ENCODE assay signal across 12 mouse cellular contexts in the genomic region with DNA sequence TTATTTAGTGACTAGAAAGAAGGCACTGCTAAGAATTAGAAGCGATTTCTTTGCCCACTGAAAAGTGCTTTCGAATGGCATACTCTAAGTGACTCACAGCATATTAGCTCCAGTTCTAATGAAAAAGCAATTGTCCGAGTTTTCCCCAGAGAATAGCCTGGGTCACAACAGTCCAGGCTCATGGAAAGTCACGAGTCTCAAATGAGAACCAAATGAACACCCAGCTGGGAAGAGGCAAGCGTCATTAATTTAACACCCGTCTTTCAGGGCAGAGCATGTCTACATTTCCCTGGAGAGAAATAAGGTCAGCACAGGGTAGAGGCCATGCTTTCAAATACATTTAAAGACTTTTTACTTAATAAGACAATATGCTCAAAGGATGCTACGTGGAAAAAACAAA.
A peak's percentile ranks its signal among the peaks of the same experiment; 100 is the strongest.
DNase-seq lines count a peak whose midpoint lies in the region; ATAC-seq and TF ChIP-seq lines count a peak whose summit lies in the region.
"Had no signal": no experiment of that assay in that cellular context is flagged by ENCODE, and none has a peak within 500 bp of the region (broad histone marks: within the 10 kb centered on the region; RNA-seq: fewer than 3 reads in every experiment).

No protein-coding gene starts in this region.

- H3K4me2 ChIP-seq in heart, postnatal 0 days (ENCODE audit: low read depth, low read length), result no peak overlapping the region
- H3K4me2 ChIP-seq in heart, embryonic 11.5 days, result no peak overlapping the region
- no peak overlapping the region for H3K4me2 ChIP-seq in midbrain, embryonic 16.5 days (ENCODE audit: low read length)

- ATAC-seq in heart, postnatal 0 days (ENCODE audit: insufficient read depth, low read depth), result no peak
- no peak for ATAC-seq in heart, embryonic 11.5 days (replicated peaks; ENCODE audit: insufficient number of reproducible peaks, low FRiP score, low TSS enrichment)
- ATAC-seq in midbrain, embryonic 16.5 days, result 0 out of 2 replicates have a peak, but pooled peaks have one; percentile 37

- H3K9ac ChIP-seq in heart, postnatal 0 days (replicated peaks; ENCODE audit: low read depth, low read length), result no peak overlapping the region
- H3K9ac ChIP-seq in heart, embryonic 11.5 days (ENCODE audit: low read depth, low read length), result no peak overlapping the region
- no peak overlapping the region for H3K9ac ChIP-seq in midbrain, embryonic 16.5 days (ENCODE audit: low read depth, low read length)

- H3K4me3 ChIP-seq in heart, postnatal 0 days (ENCODE audit: low read depth, low read length), result no peak overlapping the region
- H3K4me3 ChIP-seq in heart, embryonic 11.5 days (ENCODE audit: low read depth, low read length), result no peak overlapping the region
- H3K4me3 ChIP-seq in hindbrain, embryonic 10.5 days, result no peak overlapping the region
- H3K4me3 ChIP-seq in midbrain, embryonic 16.5 days (ENCODE audit: low read depth, low read length), result no peak overlapping the region
- H3K4me3 ChIP-seq: erythroblast, embryonic 14.5 days had no signal

- DNase-seq in heart, postnatal 0 days (ENCODE audit: low spot score), result peak; percentile 8
- DNase-seq in brain, embryonic 14.5 days (ENCODE audit: low read depth), result peak; percentile 61
- peak; percentile 27 for DNase-seq in hindbrain, embryonic 10.5 days (ENCODE audit: low spot score)
- no peak for DNase-seq in thymus, postnatal 14 days
- no peak for DNase-seq in B cell, adult 2 months
- DNase-seq in lung, postnatal 36 days, result no peak
- DNase-seq: adrenal gland, postnatal 25 days; cerebellum, adult 9-11 months; right cerebral cortex, postnatal 4 days had no signal

- no peaks in the 10 kb centered on the region for H3K36me3 ChIP-seq in heart, postnatal 0 days (replicated peaks; ENCODE audit: control insufficient read depth, insufficient read depth, low read length)
- no peaks in the 10 kb centered on the region for H3K36me3 ChIP-seq in heart, embryonic 11.5 days (ENCODE audit: control insufficient read depth, insufficient read depth, low read length)
- H3K36me3 ChIP-seq in hindbrain, embryonic 10.5 days, result no peaks in the 10 kb centered on the region
- H3K36me3 ChIP-seq in midbrain, embryonic 16.5 days (ENCODE audit: control insufficient read depth, insufficient read depth, low read length), result no peaks in the 10 kb centered on the region

- TF ChIP-seq EP300 in heart, postnatal 0 days (IDR thresholded peaks at IDR 0.05; ENCODE audit: low read depth), result no peak

- no peak for TF ChIP-seq POLR2A in brain, embryonic 14.5 days (IDR thresholded peaks at IDR 0.05; ENCODE audit: borderline replicate concordance, extremely low read depth, insufficient read depth, insufficient read length, poor library complexity, severe bottlenecking)

- no peaks in the 10 kb centered on the region for H3K4me1 ChIP-seq in heart, postnatal 0 days (ENCODE audit: control insufficient read depth, insufficient read depth)
- no peaks in the 10 kb centered on the region for H3K4me1 ChIP-seq in heart, embryonic 11.5 days (ENCODE audit: control insufficient read depth, insufficient read depth, low read length)
- peaks cover 17% of the 10 kb centered on the region for H3K4me1 ChIP-seq in hindbrain, embryonic 10.5 days (replicated peaks)
- H3K4me1 ChIP-seq in midbrain, embryonic 16.5 days (ENCODE audit: control insufficient read depth, insufficient read depth, low read length), result no peaks in the 10 kb centered on the region

- no peaks in the 10 kb centered on the region for H3K27me3 ChIP-seq in heart, postnatal 0 days (ENCODE audit: control insufficient read depth, insufficient read depth, low read length)
- H3K27me3 ChIP-seq in heart, embryonic 11.5 days (ENCODE audit: control insufficient read depth, insufficient read depth, low read length), result no peaks in the 10 kb centered on the region
- H3K27me3 ChIP-seq in hindbrain, embryonic 10.5 days (ENCODE audit: insufficient read depth, poor library complexity, severe bottlenecking), result no peaks in the 10 kb centered on the region
- no peaks in the 10 kb centered on the region for H3K27me3 ChIP-seq in midbrain, embryonic 16.5 days (ENCODE audit: control insufficient read depth, insufficient read depth, low read depth, low read length)

- WGBS in heart, postnatal 0 days, result 65% methylated on average over 7 of the region's 7 CpGs
- 74% methylated on average over 7 of the region's 7 CpGs for WGBS in heart, embryonic 11.5 days (ENCODE audit: insufficient replicate concordance)
- WGBS in hindbrain, embryonic 10.5 days, result 34% methylated on average over 7 of the region's 7 CpGs
- 27% methylated on average over 7 of the region's 7 CpGs for WGBS in midbrain, embryonic 16.5 days

- H3K27ac ChIP-seq in heart, postnatal 0 days (ENCODE audit: low read depth), result no peak overlapping the region
- H3K27ac ChIP-seq in heart, embryonic 11.5 days (ENCODE audit: low read depth, low read length), result no peak overlapping the region
- no peak overlapping the region for H3K27ac ChIP-seq in hindbrain, embryonic 10.5 days
- no peak overlapping the region for H3K27ac ChIP-seq in midbrain, embryonic 16.5 days (ENCODE audit: low read length)

- no peak for TF ChIP-seq CTCF in heart, postnatal 0 days (IDR thresholded peaks at IDR 0.05; ENCODE audit: low read depth)
- no peak for TF ChIP-seq CTCF in brain, embryonic 14.5 days (IDR thresholded peaks at IDR 0.05; ENCODE audit: borderline replicate concordance, extremely low read depth, insufficient read depth, insufficient read length)

- no peaks in the 10 kb centered on the region for H3K9me3 ChIP-seq in heart, postnatal 0 days (replicated peaks; ENCODE audit: control insufficient read depth, low read length)
- no peaks in the 10 kb centered on the region for H3K9me3 ChIP-seq in heart, embryonic 11.5 days (replicated peaks; ENCODE audit: control insufficient read depth, low read length)
- no peaks in the 10 kb centered on the region for H3K9me3 ChIP-seq in hindbrain, embryonic 10.5 days
- H3K9me3 ChIP-seq in midbrain, embryonic 16.5 days (replicated peaks; ENCODE audit: control insufficient read depth, low read length, poor library complexity, severe bottlenecking), result no peaks in the 10 kb centered on the region

Comparison
In these comparisons a context has a peak if more than half of its experiments do, and no peak if none do; other contexts are left out.
1. DNase-seq: peak in heart, postnatal 0 days (single experiment), brain, embryonic 14.5 days (single experiment) and hindbrain, embryonic 10.5 days (single experiment); none in thymus, postnatal 14 days (single experiment), B cell, adult 2 months (0 of 2) and lung, postnatal 36 days (single experiment).